Mouse (Mus musculus) layer of hippocampus, adult 9-10 months (tissue): ENCODE results near the gene Rragc.
"Not testable (repeated sequence)": the region's sequence is repeated elsewhere in the genome, so short reads cannot be mapped to it uniquely, and the experiment has no call there.

Experiments
- DNase-seq: peaks from one replicate; pipeline ENCODE4 v3.0.0; 2022; ENCODE audit warnings: low spot score

Gene Rragc

DNA sequence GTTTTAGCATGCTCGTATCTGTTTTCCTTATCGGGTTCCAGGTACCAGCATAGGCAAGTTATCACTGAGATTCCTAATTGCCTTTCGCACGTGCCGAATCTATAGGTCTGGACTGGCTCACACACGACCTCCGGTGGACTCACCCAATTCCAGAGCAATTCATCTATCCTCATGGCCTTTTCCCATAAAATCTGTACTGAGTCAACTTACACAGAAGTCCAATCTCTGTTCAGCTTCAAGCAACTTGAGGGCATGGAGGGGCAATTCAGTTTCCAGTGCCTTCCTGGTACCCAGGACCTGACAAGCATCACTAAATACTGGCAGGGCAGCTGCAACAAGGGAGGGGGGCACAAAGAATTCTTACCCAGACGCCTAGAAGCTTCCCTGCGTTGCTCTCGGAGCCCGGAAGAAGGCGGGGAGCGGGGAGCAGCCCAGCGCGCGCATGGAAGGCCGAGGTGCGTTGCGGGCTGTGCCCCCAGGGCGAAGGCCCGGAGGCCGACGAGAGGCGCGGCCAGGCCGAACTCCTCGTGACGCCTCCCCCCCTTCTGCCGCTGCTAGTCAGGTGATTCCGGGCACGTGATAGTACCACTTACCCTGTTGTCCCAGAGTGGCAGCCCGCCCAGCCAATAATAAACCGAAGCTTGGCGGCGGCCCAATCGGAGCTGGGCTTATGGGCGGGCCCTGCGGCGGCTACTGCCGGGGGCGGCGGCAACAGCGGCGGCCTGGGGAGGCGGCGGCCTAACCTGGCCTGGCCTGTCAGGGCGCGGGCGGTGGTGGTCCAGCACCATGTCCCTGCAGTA lies at the start of gene Rragc:
TSS of gene Rragc (plus strand) at position 699 of the 800 bp plus-strand sequence.
- DNase-seq = peak; percentile 100

DNA sequence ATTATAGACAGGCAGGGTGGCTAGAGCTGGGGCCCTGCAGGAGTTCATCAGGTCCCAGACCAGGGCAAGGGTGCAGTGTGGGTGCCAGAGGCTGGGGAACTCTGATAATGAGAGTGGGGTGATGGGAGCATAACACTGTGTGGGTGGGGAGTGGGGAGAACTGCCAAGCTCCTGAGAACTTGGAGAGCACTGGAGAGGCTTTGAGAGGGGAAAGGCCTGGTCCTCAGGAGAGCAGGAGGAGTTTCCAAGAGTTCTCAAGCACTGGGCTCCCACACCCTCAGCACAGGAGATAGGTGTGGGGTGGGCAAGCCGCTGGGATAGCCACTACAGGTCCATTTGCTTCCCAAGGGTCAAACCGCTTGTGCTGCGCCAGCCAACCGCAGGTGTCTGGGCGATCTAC lies 23.5 kb upstream of the Rragc start:
- DNase-seq = no peak

DNA sequence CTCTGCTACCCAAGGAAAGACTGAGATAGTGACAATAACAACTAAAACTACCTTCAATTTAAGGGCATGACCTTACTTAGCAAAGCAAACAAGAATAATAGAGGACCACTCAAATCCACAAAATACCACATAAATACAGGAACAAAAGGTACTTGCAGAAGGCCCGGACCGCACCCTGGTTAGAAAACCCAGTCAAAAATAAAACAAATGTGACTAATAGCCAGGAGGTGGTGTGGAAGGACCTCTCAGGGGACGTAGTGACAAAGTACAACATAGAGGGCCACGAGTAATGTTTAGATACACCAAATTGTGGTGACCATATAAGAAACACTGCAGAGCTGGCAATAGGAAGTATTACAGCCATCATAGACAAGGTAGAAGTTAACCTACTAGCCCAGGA lies 23.0 kb upstream of the Rragc start:
- DNase-seq = no peak

DNA sequence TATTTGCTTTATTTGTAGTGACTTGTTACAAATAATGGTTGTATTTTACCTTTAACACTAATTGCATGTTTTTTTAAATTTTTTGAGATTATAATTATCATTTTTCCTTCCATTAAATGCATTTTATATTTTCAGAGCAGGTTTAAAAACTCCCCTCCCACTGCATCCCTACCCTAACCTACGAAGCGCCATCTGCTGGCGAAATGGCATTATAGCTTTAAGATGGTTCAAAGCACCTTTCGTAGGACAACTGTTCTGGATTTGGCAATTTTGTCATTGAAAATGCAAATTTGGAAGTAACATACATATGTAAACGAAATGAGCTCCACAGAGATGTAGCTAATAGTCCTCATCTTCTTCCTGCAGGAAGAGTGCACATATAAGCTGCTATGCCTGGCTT lies 18.6 kb upstream of the Rragc start:
- no peak for DNase-seq

DNA sequence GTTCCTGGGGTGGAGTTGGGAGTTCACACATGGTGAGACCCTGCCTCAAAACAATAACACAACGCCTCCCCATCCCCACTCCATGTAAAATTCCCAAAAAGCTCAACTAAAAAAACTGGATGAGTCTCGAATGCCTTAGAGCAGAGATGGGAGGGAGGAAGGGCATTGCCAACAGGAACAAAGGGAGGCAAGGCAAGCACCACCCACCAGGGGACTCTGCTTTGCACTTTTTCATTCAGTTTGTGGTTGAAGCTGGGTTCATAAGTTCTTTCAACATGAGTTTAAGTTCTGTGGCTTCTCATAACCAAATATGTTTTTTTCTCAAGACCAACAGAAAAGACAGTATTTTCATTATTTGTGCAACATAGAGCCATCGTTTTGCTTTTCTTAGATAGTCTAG lies 13.8 kb upstream of the Rragc start:
- DNase-seq = no peak

DNA sequence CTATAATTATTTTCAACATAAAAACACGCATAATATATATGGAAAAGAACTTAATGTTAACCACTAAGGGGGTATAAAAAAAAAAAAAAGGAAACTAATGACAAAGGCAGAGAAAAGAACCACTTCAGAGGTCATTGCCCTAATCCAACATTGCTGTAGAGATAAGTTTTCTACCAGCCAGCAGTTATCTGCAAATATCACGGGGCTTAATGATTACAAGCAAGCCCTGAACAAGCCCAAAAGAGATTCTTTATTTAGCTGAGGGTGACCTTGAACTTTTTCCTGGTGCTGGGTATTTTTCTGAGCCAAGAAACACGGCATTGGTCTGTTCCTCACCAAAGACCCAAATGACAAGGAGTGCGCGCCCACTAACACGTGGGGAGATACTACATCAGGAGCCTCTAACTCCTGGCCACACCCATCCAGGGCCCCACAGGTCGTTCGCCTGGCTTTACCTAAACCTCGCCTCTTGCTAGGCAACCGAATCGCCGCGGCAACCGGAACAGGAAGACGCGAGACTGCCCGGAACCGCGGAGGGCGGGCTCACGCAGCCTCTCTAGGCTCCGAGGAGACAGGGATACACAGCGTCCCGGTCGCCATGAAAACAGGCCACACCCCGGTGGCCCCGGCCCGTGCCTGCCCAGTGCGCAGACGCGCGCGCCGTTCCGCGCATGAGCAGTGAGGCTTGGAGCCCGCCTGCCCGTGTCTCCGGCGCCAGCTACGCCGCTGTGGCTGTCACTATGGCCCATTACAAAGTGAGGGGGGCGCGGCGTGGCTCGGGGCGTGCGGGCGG lies 12.7 kb upstream of the Rragc start, which contains the start of gene Mycbp:
TSS of gene Mycbp (plus strand) at position 500 of the 793 bp plus-strand sequence.
- DNase-seq = peak; percentile 88

DNA sequence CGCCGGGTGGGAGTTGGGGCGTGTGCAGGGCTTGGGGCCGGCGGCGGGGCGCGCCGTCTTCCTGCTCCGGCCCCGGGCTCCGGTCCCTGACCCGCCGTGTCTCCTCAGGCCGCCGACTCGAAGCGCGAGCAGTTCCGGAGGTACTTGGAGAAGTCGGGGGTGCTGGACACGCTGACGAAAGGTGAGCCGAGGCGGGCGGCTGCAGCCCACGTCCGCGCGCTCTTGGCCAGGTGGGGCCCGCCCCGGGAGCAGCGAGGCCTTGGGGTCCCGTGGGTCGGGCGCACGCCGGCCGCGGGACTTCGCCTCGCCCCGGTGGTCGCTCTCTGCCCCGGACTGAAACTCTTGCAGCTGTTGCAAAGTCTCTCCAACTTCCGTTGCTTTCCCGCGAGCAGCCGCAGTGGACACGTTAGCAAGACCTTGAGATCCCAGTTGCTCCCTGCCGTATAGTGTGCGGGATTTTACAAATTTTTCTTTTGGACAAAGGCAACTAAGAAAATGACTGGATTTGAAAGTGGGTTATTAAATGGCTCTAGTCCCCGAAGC lies 12.0 kb upstream of the Rragc start:
- no peak for DNase-seq

DNA sequence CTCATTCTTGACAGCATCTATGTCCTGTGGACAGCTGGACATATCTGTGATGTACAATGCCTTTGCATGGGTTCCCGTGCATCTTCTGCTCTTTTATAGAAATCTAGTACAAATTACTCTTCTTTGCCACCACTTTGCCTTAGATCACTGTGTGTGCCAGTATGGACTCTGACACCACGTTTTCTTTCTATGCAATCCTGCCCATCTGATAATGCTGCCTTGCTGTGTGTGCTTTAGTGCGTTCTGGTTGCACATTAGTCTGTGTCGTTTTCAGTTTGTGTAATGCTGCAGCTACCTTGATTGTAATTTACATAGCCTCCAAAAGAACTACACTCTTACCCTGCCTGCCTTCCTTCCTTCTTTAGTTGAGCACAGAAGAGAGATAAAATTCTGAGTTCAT lies 5.7 kb upstream of the Rragc start:
- DNase-seq = no peak

DNA sequence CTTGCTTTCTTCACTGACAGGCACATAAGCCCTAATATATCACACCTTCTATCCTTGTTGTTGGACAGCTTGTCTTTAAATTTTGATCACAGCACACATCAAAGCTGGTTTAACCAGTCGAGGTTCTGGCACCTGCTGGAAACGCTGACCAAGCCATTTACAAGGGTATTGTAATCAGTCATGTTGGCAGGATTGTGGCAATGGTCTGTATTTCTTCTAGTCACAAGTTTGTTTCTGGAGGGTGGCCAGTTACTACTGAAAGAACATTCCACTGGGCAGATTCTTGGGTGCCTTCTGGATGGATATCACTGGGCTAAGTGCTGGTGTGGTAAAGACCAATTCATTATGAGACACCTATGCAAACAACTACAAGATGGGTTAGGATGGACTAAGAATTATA lies 4.8 kb upstream of the Rragc start:
- no peak for DNase-seq

DNA sequence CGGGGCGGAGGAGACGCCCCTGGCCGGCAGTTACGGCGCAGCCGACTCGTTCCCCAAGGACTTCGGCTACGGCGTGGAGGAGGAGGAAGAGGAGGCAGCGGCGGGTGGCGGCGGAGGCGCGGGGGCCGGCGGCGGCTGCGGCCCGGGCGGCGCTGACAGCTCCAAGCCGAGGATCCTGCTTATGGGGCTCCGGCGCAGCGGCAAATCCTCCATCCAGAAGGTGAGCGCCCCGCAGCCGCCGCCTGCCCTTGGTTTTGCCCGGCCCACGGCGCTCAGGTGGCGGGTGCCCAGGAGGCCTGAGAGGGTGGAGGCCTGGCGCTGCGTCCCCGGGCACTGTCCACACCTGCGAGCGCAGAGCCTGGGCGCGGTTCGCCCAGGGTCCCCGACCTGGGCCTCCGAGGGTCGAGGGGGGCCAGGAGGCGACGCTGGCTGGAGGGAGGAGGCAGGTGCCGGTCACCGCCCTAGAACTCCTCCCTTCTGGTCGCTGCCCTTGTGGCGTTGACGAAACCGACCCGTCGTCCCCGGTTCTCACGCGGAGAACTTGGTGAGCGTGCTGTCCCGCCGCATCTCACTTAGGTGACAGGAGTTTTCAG lies 398 bp downstream of the Rragc start, which contains the start of gene 4930535I16Rik:
TSS of gene 4930535I16Rik (minus strand) at position 475 of the 593 bp plus-strand sequence.
- no peak for DNase-seq

DNA sequence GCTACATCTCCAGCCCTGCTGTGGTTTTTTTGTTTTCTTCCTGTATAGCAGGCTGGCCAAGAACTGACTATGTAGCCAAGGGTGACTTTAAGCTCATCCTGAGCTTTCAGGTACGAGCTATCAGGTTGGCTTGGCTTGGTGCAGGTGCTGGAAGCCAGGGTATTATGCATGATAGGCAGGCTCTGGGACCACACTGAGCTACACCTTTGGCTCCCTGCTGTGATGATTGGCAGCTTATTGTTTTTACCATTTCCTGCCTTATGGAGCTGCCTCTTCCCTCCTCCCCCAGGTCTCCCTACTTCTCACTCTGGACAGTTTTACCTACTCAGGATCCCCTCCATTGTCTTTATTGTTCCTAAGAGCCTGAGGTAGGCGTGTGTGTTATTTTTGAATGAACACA lies 1.6 kb downstream of the Rragc start:
- no peak for DNase-seq

DNA sequence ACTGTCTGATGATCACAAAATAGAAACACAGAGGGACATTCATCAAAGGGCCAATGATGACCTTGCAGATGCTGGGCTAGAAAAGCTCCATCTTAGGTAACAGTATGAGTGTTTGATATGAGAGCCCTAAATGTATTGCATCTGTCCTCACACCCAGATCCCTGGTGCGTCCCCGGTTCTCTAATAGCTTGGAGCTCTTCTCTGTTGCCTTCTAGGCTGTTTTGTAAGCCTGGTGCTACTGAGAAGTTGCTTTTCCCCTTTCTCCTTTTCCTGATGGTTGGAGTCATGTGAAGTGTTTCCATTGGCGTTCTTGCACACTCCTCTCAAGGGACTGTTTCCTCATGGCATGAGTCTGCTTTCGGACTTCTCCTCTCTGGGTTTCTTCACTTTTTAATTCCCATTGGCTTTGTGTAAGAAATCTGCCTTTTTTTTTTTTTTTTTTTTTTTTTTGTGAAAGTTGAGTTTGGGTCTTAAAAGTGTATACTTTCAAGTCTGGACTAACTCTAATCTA lies 3.9 kb downstream of the Rragc start:
- no peak for DNase-seq

DNA sequence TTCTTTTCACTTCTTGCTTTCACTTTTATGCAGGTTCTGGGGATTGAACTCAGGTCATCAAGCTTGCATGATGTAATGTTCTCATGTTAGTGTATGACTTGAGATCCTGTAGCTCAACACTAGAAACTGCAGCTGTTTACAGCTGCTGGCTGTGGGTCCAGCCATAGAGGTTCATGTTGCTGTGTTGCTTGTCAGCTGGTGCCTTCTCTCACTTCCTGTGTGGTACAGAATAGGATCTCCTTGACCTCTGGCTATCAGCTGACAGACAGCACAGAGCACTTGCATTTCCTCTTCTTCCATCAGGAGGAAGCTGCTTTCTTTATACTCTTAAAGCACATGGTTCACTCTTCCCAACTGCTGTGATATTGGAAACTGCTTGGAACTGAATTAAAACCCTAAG lies 10.7 kb downstream of the Rragc start:
- DNase-seq = no peak

DNA sequence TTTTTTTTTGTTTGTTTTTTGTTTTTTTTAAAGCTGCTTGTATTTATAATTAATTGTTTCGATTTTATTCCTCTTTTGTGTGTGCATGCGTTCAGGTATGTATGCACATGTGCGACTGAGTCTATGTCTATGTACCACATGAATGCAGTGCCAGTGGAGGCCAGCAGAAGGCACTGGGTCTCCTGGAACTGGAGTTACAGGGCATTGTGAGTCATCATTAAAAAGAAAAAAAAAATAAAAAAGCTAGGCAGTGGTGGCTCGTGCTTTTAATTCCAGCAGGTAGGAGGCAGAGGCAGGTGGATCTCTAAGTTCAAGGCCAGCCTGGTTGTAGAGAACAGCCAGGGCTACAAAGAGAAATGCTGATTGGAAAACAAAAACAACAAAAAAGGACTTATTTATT lies 12.7 kb downstream of the Rragc start:
- DNase-seq = no peak

DNA sequence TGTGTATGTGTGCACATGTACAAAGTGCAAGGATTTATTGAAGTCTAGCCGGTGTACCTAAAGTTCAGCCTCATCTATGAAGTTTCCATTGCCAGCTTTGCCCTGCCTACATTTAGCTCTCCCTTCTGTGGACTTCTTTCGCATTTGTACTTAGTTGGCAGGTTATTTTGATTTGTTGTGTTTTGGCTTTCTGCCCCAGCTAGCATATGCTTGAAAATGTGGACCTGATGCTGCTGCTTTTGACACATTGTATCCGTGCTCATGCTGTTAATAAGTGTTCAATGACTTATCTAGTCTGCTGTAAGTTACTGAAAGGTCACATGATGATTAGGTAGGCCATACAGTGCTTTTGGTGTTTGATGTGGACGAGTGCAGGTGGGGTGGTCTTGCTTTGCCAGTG lies 17.1 kb downstream of the Rragc start:
- DNase-seq = no peak

DNA sequence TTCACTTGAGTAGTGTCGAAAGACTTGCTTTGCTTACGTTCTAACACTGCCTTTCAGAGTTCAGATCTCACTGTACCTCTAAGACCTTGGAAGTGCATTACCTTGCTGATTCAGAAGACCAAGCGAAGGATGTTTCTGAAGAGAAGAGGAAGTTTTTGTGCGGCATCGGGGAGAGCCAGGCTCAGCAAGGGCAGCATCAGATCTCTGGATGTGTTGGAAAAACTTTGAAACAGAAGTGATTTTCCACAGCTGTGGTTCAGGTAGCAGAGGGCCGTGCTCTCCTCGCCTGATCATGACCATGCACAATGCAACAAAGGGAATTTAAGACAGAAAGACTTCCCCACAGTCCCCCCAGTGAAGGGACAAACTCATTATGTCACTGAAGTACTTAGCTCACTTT lies 18.8 kb downstream of the Rragc start:
- no peak for DNase-seq

DNA sequence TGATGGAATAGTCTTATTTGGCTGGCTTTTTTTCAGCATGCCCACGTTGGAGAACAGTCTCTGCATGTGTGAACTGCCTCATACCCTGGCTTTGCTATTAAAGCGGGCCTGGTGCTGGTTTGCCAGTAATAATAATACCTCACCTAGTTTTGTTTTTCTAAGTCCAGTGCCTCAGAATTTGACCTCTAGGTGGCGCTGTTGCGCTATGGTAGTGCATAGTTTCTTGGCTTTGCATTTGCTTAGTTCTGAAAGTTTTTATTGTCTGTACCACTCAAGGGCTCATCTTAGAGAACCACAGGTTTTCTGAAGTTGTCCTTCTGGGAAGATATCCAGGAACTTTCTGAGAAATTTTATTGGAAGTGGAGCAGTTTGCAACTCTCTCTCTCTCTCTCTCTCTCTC lies 22.6 kb downstream of the Rragc start:
- DNase-seq = peak; percentile 77

DNA sequence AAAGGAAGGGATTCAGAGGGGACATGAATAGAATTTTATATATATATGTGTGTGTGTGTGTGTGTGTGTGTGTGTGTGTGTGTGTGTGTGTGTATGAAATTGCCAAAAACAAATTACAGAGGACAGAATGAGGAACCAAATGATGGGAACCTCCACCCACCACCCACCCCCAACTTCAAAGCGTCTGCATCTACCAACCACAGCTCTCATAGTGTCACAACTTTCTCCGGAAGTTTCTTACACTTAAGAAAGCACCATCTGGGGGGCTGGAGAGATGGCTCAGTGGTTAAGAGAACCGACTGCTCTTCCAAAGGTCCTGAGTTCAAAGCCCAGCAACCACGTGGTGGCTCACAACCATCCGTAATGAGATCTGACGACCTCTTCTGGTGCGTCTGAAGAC lies 23.6 kb downstream of the Rragc start:
- not testable (repeated sequence) for DNase-seq

DNA sequence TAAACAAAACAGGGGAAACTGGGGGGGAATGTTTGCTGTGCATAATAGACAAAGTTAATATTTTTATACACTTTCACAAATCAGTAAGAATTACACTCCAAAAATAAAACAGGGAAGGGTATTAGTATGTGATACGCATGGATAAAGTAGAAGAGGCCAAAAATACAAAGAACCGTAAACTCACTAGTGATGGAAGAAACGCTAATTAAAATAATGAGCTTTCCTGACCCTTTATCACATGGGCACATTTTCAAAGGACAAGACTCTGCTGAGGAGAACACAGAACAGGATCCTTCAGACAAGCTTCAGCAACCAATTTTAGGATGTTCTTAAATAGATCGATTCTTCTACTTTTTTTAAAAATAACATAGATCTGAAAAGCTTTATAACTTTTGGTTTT lies 29.5 kb downstream of the Rragc start:
- DNase-seq = no peak

DNA sequence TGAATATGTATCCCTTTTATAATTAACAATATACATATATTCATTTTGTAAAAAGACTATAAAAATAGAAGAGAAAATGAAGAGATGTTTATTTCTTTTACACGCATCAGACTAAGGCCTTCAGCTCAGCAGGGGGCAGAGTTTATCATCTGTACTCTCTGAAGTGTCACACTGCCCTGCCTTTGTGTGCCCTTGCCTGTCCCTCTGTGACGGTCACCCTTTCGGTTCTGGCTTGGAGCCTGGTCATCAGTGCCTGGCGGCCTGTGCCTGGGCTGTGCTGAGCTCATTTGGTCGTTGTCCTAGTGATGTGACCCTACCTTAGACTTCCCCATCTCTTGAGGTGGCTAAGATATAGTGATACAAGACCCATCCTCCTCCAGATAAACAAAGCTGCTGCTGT lies 29.9 kb downstream of the Rragc start:
- DNase-seq = no peak

DNA sequence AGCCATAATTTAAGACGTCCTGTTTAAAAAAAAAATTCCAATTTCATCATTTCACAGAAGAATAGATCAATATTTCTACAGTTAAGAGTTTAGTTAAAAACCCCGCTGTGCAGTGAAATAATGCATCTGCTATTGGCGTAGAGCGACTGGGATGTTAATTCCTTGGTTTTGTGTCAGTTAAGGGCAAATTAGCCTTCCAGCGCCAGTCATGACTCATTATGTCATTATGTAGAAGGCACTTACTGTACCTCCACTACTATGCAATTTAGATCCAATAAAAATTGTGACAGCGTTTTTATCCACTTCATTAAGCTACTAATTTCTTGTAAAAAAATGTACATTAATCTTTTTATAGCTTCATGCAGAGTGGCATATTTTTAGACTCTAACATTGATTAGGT lies 31.7 kb downstream of the Rragc start:
- no peak for DNase-seq

DNA sequence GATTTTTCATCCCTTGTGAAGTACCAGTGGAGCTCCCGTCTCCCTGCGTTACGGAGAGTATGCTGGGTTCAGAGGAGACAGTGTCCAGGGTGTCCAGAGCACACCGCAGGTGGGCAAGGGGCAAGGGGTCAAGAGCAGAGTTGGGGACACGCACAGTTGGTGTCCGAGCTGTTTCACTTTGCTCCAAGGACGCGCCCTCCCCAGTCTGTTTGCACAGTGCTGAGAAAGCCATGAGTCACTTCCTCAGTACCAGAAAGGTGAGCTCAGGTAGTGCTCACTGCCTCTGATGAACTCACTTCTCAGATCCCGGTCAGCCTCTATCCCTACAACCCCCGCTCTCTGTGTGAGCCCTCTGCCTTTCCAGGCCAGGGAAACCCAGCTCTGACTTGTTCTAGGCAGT lies 32.4 kb downstream of the Rragc start:
- no peak for DNase-seq
